Mouse (Mus musculus): ENCODE measurements around the gene Brd3.

GRCm38 (mm10) chr2:27425161-27425611 lies 82.3 kb downstream of the Brd3 start:
- no peak for TF ChIP-seq POLR2A (IDR thresholded peaks at IDR 0.05; ENCODE audit: insufficient read depth, low read depth, low read length)
- TF ChIP-seq CTCF (IDR thresholded peaks at IDR 0.05; ENCODE audit: insufficient read depth, low read depth, low read length), result no peak

Measured in olfactory bulb, adult 2 months (tissue).